Mouse (Mus musculus) heart, adult 18-20 months (tissue): ENCODE results near the gene Ndufaf8. TPM values are rescaled to one million over a fixed set of nuclear protein-coding genes. Genes with fewer than 3 reads are reported as not detected.

ENCODE experiments used
- DNase-seq, 2 experiments: peaks; one replicate each; pipeline ENCODE4 v3.0.0; 2021 to 2022; ENCODE audit warnings: mixed read lengths in 1 of 2
- total RNA-seq, 2 experiments: library from RNA; stranded (reverse); gene quantifications; 2 replicates each; pipeline ENCODE4 v1.2.3; 2021

Ndufaf8 gene
- total RNA-seq, 2 experiments from 2014 or later: 85.2 to 94.9 TPM

GRCm38 (mm10) chr11:120085891-120086627, 12.7 kb upstream of the Ndufaf8 start:
- peak; percentile 43 to 55 for DNase-seq

- peak; percentile 99 for DNase-seq
Observed at GRCm38 (mm10) chr11:120086702-120087152, 12.0 kb upstream of the Ndufaf8 start, which contains the start of gene Cep131. TSS of gene Cep131 (minus strand) at chr11:120086827.

- DNase-seq: no peak
Observed at GRCm38 (mm10) chr11:120090661-120091060, 8.1 kb upstream of the Ndufaf8 start.

GRCm38 (mm10) chr11:120092817-120093591, 5.7 kb upstream of the Ndufaf8 start:
- no peak for DNase-seq

GRCm38 (mm10) chr11:120101036-120101435, 2.3 kb downstream of the Ndufaf8 start:
- peak; percentile 47 to 81 for DNase-seq

GRCm38 (mm10) chr11:120103431-120103997, 4.8 kb downstream of the Ndufaf8 start:
- peak in 1 of 2 experiments; percentile 22 for DNase-seq

GRCm38 (mm10) chr11:120107026-120107425, 8.3 kb downstream of the Ndufaf8 start:
- DNase-seq: no peak

- peak; percentile 17 to 49 for DNase-seq
Observed at GRCm38 (mm10) chr11:120107796-120108195, 9.1 kb downstream of the Ndufaf8 start.

- DNase-seq: no peak
Observed at GRCm38 (mm10) chr11:120109558-120110210, 11.0 kb downstream of the Ndufaf8 start.

- no peak for DNase-seq
Observed at GRCm38 (mm10) chr11:120110554-120110953, 11.8 kb downstream of the Ndufaf8 start.

- peak; percentile 50 to 84 for DNase-seq
Observed at GRCm38 (mm10) chr11:120111033-120111432, 12.3 kb downstream of the Ndufaf8 start.

GRCm38 (mm10) chr11:120112136-120112535, 13.4 kb downstream of the Ndufaf8 start:
- peak; percentile 58 to 61 for DNase-seq

- DNase-seq: no peak
Observed at GRCm38 (mm10) chr11:120114488-120115215, 15.9 kb downstream of the Ndufaf8 start.

GRCm38 (mm10) chr11:120117626-120118025, 18.9 kb downstream of the Ndufaf8 start:
- DNase-seq: no peak

GRCm38 (mm10) chr11:120119108-120119507, 20.4 kb downstream of the Ndufaf8 start:
- no peak for DNase-seq

GRCm38 (mm10) chr11:120119936-120120541, 21.3 kb downstream of the Ndufaf8 start:
- DNase-seq: no peak

GRCm38 (mm10) chr11:120120642-120121420, 22.1 kb downstream of the Ndufaf8 start:
- peak; percentile 40 to 82 for DNase-seq

- DNase-seq: no peak
Observed at GRCm38 (mm10) chr11:120122126-120122525, 23.4 kb downstream of the Ndufaf8 start.

- no peak for DNase-seq
Observed at GRCm38 (mm10) chr11:120126845-120127244, 28.1 kb downstream of the Ndufaf8 start.

- no peak for DNase-seq
Observed at GRCm38 (mm10) chr11:120129281-120129680, 30.6 kb downstream of the Ndufaf8 start.
